Mouse (Mus musculus) lung, postnatal 36 days (tissue): ENCODE data around the gene Dmrtb1.

Experiments used
- DNase-seq: peaks from one replicate; pipeline ENCODE4 v3.0.0; 2022; ENCODE audit warnings: mixed read lengths

The Dmrtb1 gene

DNA sequence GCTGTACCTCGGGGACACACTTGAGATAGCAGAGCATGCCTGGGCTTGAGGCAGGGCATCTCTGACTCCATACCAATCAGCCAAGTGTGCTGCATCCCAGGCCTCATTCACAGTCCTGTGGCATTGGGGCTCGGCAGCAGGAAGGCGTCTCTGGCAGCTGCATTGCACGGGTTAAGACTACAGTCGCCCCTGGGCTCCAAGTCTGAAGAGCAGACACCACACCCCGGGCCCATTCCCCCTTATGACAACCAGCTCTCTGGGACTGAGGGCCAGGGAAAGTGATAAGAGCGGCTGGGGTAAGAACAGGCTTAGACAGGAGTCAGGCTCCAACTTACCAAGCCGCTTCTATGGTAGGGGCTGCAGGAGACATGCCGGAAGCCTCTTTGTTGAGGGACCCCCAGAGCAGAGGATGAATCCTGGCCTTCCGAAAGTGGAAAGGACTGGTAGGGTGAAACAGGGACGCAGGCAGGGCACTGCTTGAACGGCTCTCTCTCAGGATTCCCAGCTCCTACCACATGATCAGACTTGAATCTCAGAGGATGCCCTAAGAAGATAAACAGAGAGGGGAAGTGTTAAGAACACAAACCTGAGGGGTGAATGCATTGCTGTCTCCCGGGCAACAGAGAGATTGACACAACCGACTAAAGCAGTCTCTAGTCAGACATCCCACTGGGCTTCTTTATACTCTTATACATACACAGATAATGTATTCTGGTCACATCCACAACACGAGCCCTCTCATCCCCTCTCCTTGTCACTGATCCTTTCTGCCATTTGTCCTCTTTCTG lies 3.5 kb downstream of the Dmrtb1 start:
- no peak for DNase-seq

DNA sequence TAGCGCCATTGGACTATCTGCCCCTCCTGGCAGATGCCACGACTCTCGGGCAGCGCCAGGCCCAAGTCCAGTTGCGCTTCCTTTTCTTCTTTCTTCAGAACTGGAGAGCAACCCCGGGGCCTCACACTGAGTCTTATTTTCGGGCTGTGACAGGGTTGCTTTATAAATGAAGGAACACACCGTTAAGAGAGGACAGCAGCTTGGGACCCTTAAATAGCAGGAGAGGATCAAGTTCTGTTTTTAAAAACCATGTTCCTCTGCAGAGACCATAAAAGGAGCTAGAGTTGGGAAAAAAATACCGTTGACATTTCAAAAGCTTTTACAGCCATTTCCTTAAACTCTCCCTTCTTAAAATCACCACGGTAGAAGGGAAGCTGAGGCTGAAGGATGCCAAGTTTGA lies 8.4 kb downstream of the Dmrtb1 start:
- DNase-seq = no peak

DNA sequence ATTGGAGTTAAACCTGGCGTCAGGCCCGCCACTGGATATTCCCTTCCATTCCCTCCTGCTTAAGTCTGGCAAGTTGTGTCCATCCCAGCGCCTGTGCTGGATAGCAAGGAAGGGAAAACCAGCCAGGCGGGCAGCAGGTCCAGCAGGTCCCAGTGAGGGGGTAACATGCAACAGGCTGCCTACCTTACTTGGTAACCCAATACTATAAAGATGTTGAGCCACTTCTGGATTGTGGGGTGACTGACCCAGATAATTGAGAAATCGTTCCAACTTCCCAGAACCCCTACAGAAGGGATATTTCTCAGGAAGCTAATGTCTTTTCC lies 9.7 kb downstream of the Dmrtb1 start:
- DNase-seq = no peak

DNA sequence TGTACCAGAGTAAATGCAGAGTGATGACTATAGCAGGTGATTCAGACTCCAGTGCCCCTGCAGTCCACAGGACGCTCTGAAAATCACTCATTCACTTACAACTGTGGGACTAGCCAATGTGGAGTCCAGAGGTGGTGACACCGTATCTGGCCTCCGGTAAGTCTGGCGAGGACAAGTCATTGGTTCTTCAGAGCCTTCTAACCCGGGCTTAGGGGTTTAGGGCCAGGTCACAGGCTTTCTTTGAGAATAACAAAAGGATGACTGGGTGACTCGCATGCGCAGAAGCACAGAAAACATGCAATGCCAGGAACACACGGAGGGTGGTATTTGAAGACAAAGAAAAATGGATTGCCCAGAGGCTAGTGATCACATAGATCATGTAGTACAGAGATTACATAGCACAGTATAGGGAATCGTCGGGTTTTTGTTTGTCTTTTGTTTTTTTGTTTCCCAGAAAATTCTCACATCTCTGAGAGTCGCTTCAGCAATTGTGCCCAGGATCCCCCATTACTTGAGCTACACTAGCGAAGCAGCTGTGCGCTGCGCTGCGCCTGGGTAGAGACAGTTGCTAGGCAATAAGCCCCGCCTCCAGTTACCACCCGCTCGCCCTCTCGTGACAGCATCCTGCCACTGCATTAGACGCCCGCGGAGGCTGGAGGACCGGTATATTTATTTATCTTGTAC lies 10.2 kb downstream of the Dmrtb1 start:
- peak; percentile 67 for DNase-seq

DNA sequence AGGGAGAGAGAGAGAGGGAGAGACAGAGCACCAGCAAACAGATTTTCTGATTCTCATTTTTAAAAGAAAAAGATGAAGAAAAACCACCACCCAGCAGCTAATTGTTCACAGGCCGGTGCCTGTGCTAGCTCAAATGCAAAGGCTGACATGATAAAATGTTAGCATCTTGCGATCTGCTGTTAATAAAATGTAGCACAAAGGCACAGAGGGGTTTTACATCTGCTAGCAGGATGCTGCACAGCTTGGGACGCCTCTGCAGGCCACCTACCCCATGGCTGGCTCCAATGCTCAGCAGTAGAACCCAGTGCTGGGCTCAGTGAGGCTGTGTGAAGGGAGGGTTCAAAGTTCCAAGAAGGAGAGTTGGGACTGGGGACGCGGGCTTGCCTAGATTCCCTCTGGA lies 13.3 kb downstream of the Dmrtb1 start:
- DNase-seq = no peak

DNA sequence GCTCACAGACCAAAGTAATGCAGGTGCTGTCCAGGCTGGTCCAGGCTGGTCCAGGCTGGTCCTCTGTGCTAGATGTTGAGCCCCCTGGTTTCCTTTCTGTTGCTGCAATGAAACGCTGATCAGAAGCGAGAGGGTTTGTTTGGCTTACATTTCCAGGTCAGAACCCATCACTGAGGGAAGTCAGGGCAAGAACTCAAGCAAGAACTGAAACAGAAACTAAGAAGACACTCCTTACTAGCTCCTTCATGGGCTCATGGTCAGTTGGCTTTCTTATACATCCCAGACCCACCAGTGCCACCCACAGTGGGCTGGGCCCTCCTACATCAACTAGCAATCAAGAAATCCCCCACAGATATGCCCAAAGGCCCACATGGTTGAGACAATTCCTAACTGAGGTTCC lies 15.5 kb downstream of the Dmrtb1 start:
- no peak for DNase-seq

DNA sequence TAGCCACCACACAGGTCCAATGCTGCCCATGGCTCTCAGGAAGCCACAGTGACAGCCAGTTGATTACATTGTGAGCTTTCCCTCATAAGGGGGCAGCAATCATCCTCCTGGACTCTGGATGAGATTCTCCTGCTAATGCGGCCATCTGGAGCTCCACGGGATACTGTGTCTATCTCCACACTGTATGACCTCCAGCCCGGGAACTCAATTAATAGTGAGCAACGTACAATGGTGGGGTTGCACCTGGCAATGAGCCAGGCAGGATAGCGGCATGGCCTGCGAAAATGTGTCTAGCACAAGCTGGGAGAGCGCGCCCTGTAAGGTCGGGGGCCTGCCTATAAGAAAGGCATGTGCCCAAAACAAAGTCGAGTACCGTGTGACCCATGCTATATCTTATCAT lies 23.4 kb downstream of the Dmrtb1 start:
- no peak for DNase-seq

DNA sequence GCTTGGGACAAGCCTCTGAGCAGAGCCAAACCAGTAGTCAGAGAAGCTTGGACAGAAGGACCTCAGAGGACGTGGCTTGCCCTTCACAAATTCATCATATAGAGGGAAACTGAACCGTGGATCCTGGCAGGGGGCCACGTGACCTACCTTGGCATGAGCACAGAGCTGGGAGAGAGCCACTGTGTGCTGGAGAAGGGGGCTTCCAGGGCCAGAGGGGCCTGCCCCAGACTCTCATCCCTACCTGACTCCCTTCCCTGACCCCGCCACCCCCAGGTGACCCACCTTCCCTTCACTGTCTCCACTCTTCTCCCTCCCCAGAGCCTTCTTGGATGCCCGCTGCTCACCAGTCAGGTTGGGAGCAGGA lies 30.8 kb downstream of the Dmrtb1 start:
- DNase-seq = no peak

DNA sequence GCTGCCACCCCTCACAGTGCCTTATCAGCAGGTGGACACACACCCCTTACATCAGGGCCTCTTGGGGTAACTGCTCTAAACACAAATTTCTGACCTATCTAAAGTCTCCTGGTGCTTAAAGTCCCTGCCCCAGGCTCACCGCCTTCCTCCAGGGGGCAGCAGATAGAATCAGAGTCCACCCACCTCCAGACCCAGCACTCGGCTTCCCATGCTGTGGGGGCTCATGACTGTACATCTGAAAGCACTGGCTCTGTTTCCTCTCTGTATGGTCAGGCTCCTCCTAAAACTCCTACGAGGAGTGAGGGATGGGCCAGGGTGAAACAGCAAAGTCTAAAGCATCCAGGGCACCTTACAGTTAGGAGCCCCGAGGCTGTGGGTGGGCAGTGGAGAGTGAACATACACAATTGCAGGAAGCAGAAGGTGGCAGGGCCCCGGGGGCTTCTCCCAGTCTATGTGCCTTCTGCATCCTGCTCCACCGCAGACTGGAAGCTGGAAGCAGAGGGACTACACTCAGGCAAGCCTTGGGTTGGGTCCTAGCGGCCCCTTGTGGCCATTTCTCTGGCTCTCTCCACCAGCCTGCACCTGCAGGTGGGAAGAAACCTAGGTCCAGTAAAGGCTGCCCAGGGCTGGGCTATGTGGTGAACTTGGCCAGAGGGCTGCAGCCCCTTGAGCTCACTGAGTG lies 31.3 kb downstream of the Dmrtb1 start:
- peak; percentile 74 for DNase-seq

DNA sequence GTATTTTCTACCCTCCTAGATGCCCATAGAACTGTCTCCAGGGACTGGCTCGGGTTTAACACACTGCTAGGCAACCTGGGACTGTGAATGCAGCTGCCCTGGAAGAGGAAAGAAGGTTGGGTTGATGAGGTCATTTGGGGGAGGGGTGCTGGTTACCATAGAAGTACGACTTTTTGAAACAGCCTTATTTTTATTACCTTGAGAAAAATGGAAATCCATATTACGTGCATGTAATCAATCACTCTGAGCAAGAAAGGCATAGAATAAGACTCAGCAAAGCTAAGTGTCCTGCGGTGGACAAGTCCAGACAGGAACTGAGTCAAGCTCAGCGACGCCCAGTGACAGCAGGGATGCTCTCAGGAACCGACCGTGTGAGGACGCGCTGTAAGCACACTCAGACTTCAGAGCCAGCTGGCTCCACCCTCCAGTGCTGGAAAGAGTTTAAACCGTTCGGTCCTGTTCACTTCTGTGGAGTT lies 33.0 kb downstream of the Dmrtb1 start:
- DNase-seq = no peak

DNA sequence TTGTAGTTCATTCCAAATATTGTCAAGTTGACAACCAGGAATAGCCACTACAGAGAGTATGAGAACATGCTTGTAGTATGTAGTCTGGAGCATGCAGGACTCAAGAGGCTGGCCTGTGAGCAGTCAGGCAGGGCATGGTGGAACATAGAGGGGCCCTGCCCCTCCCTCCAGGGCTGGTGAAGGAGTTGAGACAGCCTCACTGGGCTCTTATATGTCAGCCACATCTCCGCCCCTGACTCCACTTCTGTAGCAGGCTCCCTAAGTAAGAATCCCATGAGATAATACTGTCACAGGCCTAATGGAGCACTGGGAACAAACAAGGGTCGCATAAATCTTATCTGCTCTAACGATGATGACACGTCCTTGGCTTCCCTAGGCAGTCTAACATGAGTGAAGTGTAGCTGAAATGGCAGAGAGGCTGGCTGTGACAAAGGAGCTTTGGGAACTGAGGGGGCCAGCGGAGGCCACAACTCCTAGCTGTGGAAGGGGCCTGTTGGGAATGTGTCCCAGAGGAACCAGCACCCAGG lies 35.0 kb downstream of the Dmrtb1 start:
- DNase-seq = no peak

DNA sequence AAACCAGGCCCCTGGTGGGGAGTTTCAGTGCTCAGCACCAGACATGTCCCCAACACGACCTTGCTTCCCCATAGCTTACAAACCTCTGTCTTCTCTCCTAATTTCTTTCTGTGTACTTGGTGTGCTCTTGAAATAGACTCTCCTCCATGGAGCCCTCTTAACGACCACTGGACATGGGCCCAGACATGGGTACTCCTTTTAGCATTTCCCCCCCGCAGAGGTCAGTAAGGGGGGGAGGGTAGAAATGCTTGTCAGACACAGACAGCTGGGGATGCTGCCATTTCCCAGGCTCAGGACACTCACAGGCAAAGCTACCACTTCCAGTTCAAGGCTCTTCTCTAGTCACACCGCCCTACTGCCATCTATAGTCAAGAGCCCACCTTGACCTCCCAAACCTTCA lies 42.4 kb downstream of the Dmrtb1 start:
- DNase-seq = no peak

DNA sequence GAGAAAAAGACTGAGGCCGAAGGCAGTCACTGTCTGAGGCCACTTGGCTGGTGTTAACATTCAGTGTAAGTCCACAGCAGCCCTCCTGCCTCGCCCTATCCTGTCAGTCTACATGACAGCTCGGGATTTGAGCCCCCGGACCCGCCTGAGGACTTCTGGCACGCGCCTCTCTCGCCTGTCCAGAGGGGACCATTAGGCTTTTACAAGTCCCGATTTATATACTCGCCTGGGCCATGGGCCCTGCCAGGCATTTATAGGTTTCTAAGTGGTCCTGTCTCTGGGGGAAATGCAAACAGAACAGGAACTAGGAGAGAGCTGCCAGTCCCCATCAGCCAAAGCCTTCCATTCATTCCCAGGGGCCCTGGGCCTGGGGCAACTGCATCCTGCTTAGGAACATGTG lies 45.7 kb downstream of the Dmrtb1 start:
- no peak for DNase-seq

DNA sequence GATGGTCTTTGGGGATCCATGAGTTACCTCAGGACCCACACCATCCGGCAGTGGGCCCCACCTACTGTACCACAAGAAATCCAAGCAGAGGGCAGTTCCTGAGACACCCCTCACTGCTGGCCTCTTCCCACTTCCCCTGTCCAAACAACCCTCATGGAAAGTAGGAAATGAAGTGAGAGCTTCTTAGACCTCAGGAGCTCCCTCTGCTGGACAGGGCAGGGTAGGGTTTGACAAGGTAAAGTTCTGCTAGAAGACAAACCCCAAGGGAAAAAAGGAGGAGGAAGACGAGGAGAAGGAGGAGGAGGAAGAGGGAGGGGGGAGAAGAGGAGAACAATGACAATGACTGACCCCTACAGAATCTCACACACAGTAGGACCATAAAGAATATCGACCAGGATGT lies 46.4 kb downstream of the Dmrtb1 start:
- DNase-seq = peak; percentile 62

DNA sequence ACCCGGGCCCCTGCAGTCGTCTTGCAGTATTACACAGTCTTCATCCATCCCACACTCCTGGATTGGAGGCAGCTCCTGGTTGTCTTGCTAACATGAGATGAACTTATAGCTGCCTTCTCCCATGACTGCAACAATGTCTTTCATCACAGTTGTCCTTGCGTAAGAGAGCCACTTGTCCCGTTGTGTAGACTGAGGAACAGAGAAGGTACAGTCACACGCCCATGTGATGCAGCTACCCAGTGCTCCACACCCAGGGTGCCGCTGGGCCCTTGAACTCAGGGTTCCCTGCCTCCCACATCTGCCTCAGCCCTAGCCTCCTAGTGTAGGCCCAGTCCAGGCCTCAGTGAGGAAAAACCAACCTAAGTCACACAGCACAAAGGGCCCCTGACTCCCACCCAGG lies 47.9 kb downstream of the Dmrtb1 start:
- peak; percentile 18 for DNase-seq

DNA sequence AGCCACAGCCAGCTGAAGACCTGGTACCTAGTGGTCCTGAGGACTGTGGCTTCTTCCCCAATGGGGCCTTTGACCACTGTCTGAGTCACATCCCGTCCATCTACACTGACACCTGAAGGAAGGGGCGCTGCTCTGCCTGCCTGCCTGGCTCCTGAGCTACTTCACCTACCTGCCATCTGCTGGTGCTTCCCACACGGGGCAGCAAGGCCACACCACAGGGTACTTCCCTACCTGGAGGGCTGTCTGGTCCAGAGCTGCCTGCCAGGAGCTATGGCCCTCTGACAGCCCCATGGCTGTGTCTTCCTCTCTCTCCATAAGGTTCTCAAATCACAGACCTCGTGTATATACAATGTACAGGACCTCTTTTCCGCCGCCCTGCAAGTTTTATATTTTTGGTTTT lies 49.4 kb downstream of the Dmrtb1 start:
- no peak for DNase-seq

DNA sequence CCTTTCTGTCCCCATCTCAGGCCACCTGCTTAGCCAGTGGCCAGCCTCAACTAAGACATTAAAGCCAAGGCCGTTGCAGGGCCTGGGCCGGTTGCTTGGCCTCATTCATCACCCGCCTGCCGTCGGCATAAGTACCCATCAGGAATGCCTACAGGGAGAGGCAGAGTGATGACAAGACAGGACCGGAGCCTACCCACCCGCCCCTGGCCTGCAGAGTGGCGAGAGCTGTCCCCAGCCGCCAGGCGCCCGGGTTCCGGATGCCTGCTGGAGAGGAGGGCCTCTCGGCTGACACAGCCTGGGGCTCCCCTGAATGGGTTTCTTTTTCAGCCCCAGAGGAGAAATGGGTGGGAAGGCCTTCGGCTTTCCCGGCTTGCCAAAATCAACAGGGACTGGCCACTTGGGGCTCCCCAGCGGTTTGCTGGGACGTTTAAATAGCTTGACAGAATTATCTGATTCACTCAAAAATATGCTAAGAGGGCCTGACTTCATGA lies 55.1 kb downstream of the Dmrtb1 start:
- no peak for DNase-seq

DNA sequence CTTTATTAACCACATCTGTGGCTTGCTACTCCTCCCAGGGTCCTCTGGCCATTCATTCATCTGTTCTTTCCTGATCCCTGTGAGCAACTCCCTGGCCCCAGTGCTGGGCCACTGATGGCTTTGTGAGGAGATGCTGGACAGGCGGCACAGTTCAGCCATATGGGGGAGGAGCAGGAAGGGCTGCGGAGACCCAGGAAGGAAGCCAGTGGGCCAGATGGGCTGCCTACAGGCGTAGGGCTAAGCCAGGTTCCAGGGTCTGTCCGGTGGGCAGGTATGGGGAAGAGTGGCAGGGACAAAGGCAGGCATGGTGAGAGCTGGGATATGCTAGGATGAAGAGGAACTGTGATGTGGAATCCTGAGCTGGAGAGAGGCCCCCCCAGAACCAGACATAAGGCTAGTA lies 55.8 kb downstream of the Dmrtb1 start:
- DNase-seq = no peak
